Mouse (Mus musculus) midbrain, embryonic 15.5 days (tissue): ENCODE data around the gene Gnmt. TPM values are rescaled to one million over a fixed set of nuclear protein-coding genes. Genes with fewer than 3 reads are reported as not detected.

Experiments
- ATAC-seq: fragments of 200-750 bp; cut with Nextera tagmentation; replicated peaks from 2 replicates; pipeline ENCODE4 v1.8.0; 2017; ENCODE audit warnings: moderate TSS enrichment
- H3K27ac ChIP-seq: fragments of 300-500 bp; sonication (generic); 2 replicates; pipeline ENCODE4 v1.5.1; 2015; ENCODE audit warnings: mild to moderate bottlenecking, inconsistent platforms
- H3K27me3 ChIP-seq: fragments of 300-500 bp; sonication (generic); replicated peaks from 2 replicates; pipeline ENCODE4 v1.6.1; 2015; ENCODE audit warnings: inconsistent platforms
- H3K36me3 ChIP-seq: fragments of 300-500 bp; sonication (generic); replicated peaks from 2 replicates; pipeline ENCODE4 v1.6.1; 2015; ENCODE audit warnings: inconsistent platforms
- H3K4me1 ChIP-seq: fragments of 300-500 bp; sonication (generic); 2 replicates; pipeline ENCODE4 v1.6.1; 2015; ENCODE audit warnings: inconsistent platforms
- H3K4me2 ChIP-seq: fragments of 300-500 bp; sonication (generic); 2 replicates; pipeline ENCODE4 v1.6.1; 2015; ENCODE audit warnings: inconsistent platforms, mild to moderate bottlenecking, moderate library complexity
- H3K4me3 ChIP-seq: fragments of 300-500 bp; sonication (generic); 2 replicates; pipeline ENCODE4 v1.5.1; 2015; ENCODE audit warnings: mild to moderate bottlenecking, inconsistent platforms
- H3K9ac ChIP-seq: fragments of 300-500 bp; sonication (generic); 2 replicates; pipeline ENCODE4 v1.6.1; 2015; ENCODE audit warnings: mild to moderate bottlenecking, inconsistent platforms
- H3K9me3 ChIP-seq: fragments of 300-500 bp; sonication (generic); 2 replicates; pipeline ENCODE4 v1.6.1; 2016; ENCODE audit warnings: inconsistent platforms
- WGBS: fragments of 180-500 bp; shearing (Covaris S2); methylation state at CpG from one replicate; pipeline ENCODE4 v1.1.7; 2015; ENCODE audit warnings: mixed read lengths; 5-methylcytosine and 5-hydroxymethylcytosine counted together
- polyA plus RNA-seq: library from polyadenylated mRNA; unstranded; fragments of >200 nt; fragmentation: Nextera tagmentation; extraction: Ambion mirVana; gene quantifications from 2 replicates; pipeline ENCODE4 v1.2.1, GENCODE M21; 2015

Gnmt gene
- polyA plus RNA-seq, 1 experiment from 2014 or later, result 0.65 TPM

- H3K36me3 ChIP-seq, result peaks cover 14% of the 10 kb centered on the region
- H3K9ac ChIP-seq, result peak overlapping the region; percentile 93
- H3K27ac ChIP-seq, result peak overlapping the region; percentile 87
- WGBS, result under 1% methylated on average over 72 of the region's 76 CpGs
- H3K4me1 ChIP-seq, result peaks cover 16% of the 10 kb centered on the region
- ATAC-seq, result peak; percentile 62
- no peaks in the 10 kb centered on the region for H3K27me3 ChIP-seq
- peak overlapping the region; percentile 92 for H3K4me2 ChIP-seq
- no peaks in the 10 kb centered on the region for H3K9me3 ChIP-seq
- peak overlapping the region; percentile 91 for H3K4me3 ChIP-seq
Measured at GRCm38 (mm10) chr17:46711612-46712271, 17.2 kb downstream of the Gnmt start.

GRCm38 (mm10) chr17:46710959-46711597 is 17.9 kb downstream of the Gnmt start, which contains the start of gene Pex6:
Gene Pex6, plus strand, starts transcription at chr17:46711463.
- Histone ChIP-seq H3K4me2 (peak within 1 kb of the TSS; percentile 92), H3K9ac (peak within 1 kb of the TSS; percentile 93), H3K36me3 (peaks cover 14% of the 10 kb centered on the region), H3K4me3 (peak within 1 kb of the TSS; percentile 91), H3K4me1 (peaks cover 16% of the 10 kb centered on the region), H3K27me3 (no peaks in the 10 kb centered on the region), H3K27ac (peak within 1 kb of the TSS; percentile 87), H3K9me3 (no peaks in the 10 kb centered on the region)
- peak; percentile 93 for ATAC-seq
- 7% methylated on average over 36 of the region's 36 CpGs for WGBS

- Histone ChIP-seq H3K4me2 (no peak overlapping the region), H3K36me3 (no peaks in the 10 kb centered on the region), H3K4me1 (peaks cover 34% of the 10 kb centered on the region), H3K4me3 (no peak overlapping the region), H3K9me3 (no peaks in the 10 kb centered on the region), H3K9ac (no peak overlapping the region), H3K27me3 (no peaks in the 10 kb centered on the region), H3K27ac (no peak overlapping the region)
- WGBS, result 93% methylated on average over 14 of the region's 14 CpGs
- ATAC-seq, result no peak
Measured at GRCm38 (mm10) chr17:46706375-46707089, 22.4 kb downstream of the Gnmt start.

GRCm38 (mm10) chr17:46704887-46705835 is 23.8 kb downstream of the Gnmt start, which contains the start of gene Ppp2r5d:
Gene Ppp2r5d, minus strand, starts transcription at chr17:46705111.
- Histone ChIP-seq H3K9me3 (no peaks in the 10 kb centered on the region), H3K4me1 (peaks cover 42% of the 10 kb centered on the region), H3K27ac (peak within 1 kb of the TSS; percentile 93), H3K27me3 (no peaks in the 10 kb centered on the region), H3K9ac (peak within 1 kb of the TSS; percentile 98), H3K4me2 (peak within 1 kb of the TSS; percentile 87), H3K36me3 (no peaks in the 10 kb centered on the region), H3K4me3 (peak within 1 kb of the TSS; percentile 79)
- ATAC-seq, result peak; percentile 96
- under 1% methylated on average over 48 of the region's 48 CpGs for WGBS

GRCm38 (mm10) chr17:46703971-46704886 is 24.7 kb downstream of the Gnmt start:
- no peaks in the 10 kb centered on the region for H3K27me3 ChIP-seq
- 5% methylated on average over 40 of the region's 41 CpGs for WGBS
- H3K9ac ChIP-seq, result peak overlapping the region; percentile 98
- peaks cover 5% of the 10 kb centered on the region; the same call in 1 of the 2 replicates for H3K36me3 ChIP-seq
- H3K4me1 ChIP-seq, result peaks cover 42% of the 10 kb centered on the region
- H3K27ac ChIP-seq, result peak overlapping the region; percentile 93
- H3K4me3 ChIP-seq, result peak overlapping the region; percentile 79
- peak; percentile 76 for ATAC-seq
- peak overlapping the region; percentile 71 for H3K4me2 ChIP-seq
- H3K9me3 ChIP-seq, result no peaks in the 10 kb centered on the region

- Histone ChIP-seq H3K27ac (no peak overlapping the region), H3K9me3 (no peaks in the 10 kb centered on the region), H3K27me3 (no peaks in the 10 kb centered on the region), H3K4me3 (no peak overlapping the region), H3K4me1 (peaks cover 42% of the 10 kb centered on the region), H3K4me2 (peak overlapping the region; percentile 71; the same call in 1 of the 2 replicates), H3K36me3 (peaks cover 5% of the 10 kb centered on the region; the same call in 1 of the 2 replicates), H3K9ac (0 out of 2 replicates have a peak overlapping the region, but pooled peaks have one; percentile 98)
- 84% methylated on average over 5 of the region's 5 CpGs for WGBS
- no peak for ATAC-seq
Measured at GRCm38 (mm10) chr17:46702506-46702905, 26.5 kb downstream of the Gnmt start.

GRCm38 (mm10) chr17:46702100-46702499 is 26.9 kb downstream of the Gnmt start:
- Histone ChIP-seq H3K36me3 (peaks cover 5% of the 10 kb centered on the region; the same call in 1 of the 2 replicates), H3K4me3 (no peak overlapping the region), H3K27me3 (no peaks in the 10 kb centered on the region), H3K4me2 (no peak overlapping the region), H3K27ac (no peak overlapping the region), H3K4me1 (peaks cover 42% of the 10 kb centered on the region), H3K9me3 (no peaks in the 10 kb centered on the region), H3K9ac (no peak overlapping the region)
- 88% methylated on average over 12 of the region's 12 CpGs for WGBS
- ATAC-seq, result no peak

- peaks cover 42% of the 10 kb centered on the region for H3K4me1 ChIP-seq
- H3K27ac ChIP-seq, result no peak overlapping the region
- no peak overlapping the region for H3K9ac ChIP-seq
- 73% methylated on average over 12 of the region's 12 CpGs for WGBS
- no peak overlapping the region for H3K4me3 ChIP-seq
- ATAC-seq, result no peak
- H3K36me3 ChIP-seq, result peaks cover 5% of the 10 kb centered on the region; the same call in 1 of the 2 replicates
- H3K4me2 ChIP-seq, result no peak overlapping the region
- no peaks in the 10 kb centered on the region for H3K27me3 ChIP-seq
- no peaks in the 10 kb centered on the region for H3K9me3 ChIP-seq
Measured at GRCm38 (mm10) chr17:46701489-46701888, 27.5 kb downstream of the Gnmt start.

GRCm38 (mm10) chr17:46699912-46700311 is 29.1 kb downstream of the Gnmt start:
- Histone ChIP-seq H3K36me3 (peaks cover 5% of the 10 kb centered on the region; the same call in 1 of the 2 replicates), H3K4me1 (peaks cover 34% of the 10 kb centered on the region), H3K4me3 (no peak overlapping the region), H3K27ac (no peak overlapping the region), H3K9ac (no peak overlapping the region), H3K27me3 (no peaks in the 10 kb centered on the region), H3K4me2 (no peak overlapping the region), H3K9me3 (no peaks in the 10 kb centered on the region)
- WGBS, result 91% methylated on average over 3 of the region's 3 CpGs
- ATAC-seq, result no peak

- H3K9ac ChIP-seq, result no peak overlapping the region
- H3K9me3 ChIP-seq, result no peaks in the 10 kb centered on the region
- no peak overlapping the region for H3K4me2 ChIP-seq
- WGBS, result 92% methylated on average over 5 of the region's 5 CpGs
- no peak overlapping the region for H3K27ac ChIP-seq
- H3K27me3 ChIP-seq, result no peaks in the 10 kb centered on the region
- H3K36me3 ChIP-seq, result peaks cover 5% of the 10 kb centered on the region; the same call in 1 of the 2 replicates
- ATAC-seq, result no peak
- H3K4me1 ChIP-seq, result peaks cover 33% of the 10 kb centered on the region
- no peak overlapping the region for H3K4me3 ChIP-seq
Measured at GRCm38 (mm10) chr17:46699245-46699644, 29.7 kb downstream of the Gnmt start.
